Mouse (Mus musculus): Measurements from ENCODE around the gene 1700123O20Rik.
A peak's percentile ranks its signal among the peaks of the same experiment; 100 is the strongest.

Gene 1700123O20Rik

GRCm38 (mm10) chr14:54678657-54679304 lies 7.2 kb upstream of the 1700123O20Rik start:
- DNase-seq = no peak

DNA sequence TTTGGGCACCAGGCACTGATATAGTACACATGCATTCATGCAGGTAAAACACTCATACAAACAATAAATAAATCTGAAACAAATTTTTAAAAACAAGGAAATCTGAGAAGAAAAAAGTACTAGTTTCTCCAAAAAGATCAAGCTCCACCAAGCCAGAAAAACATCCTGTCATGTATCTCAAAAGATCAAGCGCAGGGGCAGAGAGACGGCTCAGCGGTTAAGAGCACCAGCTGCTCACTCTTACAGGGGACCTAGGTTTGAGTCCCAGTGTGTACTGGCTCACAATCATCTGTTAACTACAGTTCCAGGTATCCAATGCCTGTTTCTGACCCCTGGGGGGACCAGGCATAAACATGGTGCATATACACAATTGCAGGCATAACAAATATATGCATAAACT lies 3.6 kb upstream of the 1700123O20Rik start:
- DNase-seq = no peak

GRCm38 (mm10) chr14:54685471-54685870 lies 545 bp upstream of the 1700123O20Rik start:
- DNase-seq = no peak

DNA sequence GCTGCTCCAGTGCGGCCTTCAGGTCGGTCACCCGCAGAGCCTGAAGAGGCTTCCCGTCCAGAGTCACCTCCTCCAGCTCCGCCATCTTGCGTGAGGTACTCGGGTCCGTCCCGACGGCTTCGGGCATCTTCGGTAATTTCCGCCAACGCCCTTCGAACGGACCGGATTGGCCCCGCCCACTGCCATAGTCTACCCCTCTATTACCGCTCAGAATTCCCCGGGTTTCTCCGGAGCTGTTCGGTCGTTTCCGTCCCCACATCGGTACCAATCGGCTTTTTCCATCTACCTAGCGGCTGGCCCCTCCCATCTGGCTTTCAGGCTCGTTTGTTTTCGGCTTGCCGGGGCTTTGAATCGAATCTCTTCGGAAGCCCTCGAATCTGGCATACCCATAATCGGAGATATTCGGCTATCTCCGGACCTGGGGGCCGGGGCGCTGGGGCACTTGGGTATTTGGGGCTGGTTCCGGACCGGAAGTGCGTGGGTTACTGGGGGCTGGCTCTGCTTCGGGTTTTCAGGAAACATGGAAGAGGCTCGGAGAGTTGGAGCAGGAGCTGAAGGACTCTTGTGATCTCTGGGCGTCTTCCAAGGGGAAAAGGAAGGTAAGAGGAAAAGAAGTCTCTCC lies 617 bp downstream of the 1700123O20Rik start, which contains the start of gene Acin1:
Acin1 (minus strand) TSS at position 410 of the 622 bp plus-strand sequence.
- peak; percentile 100 for DNase-seq

GRCm38 (mm10) chr14:54687251-54687650 lies 1.2 kb downstream of the 1700123O20Rik start:
- no peak for DNase-seq

DNA sequence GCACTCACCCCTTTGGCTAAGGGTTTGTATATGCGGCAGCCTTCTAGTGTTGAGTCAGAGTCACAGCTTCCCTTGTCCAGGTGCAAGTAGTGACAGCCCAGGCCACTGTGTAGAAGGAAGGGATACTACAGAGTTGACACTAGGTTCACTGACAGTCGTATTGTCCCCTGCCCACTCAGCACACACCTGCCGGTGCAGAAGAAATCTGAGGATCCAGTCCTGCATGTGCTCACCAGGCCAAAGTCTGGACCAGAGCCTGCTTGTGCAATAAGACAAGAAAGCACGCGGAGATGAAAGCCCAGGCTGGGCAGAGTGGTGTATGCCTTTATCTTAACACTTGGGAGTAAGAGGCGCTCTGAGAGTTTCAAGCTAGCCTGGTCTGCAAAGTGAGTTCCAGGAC lies 9.0 kb downstream of the 1700123O20Rik start:
- DNase-seq = no peak

GRCm38 (mm10) chr14:54696752-54697151 lies 10.7 kb downstream of the 1700123O20Rik start:
- DNase-seq = no peak

DNA sequence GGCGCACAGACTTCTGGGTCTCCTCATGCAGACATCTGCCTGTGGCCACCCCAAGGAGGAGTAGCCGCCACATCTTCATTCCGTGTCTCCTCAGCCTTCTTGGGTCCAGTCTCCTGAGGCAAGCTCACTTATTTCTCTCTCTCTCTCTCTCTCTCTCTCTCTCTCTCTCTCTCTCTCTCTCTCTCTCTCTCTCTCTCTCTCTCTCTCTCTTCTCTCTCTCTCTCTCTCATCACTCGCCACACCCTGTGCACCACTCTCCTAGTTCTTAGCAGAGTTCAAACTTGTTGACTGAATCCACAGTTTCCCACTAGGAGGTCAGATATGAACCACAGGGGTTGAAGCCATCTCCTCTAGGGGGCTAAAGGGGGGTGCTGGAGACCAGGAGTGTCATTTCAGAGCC lies 12.7 kb downstream of the 1700123O20Rik start, which contains the start of gene Gm29776:
Gm29776 (minus strand) TSS at position 101 of the 400 bp plus-strand sequence.
- no peak for DNase-seq

GRCm38 (mm10) chr14:54699586-54699985 lies 13.6 kb downstream of the 1700123O20Rik start:
- no peak for DNase-seq

DNA sequence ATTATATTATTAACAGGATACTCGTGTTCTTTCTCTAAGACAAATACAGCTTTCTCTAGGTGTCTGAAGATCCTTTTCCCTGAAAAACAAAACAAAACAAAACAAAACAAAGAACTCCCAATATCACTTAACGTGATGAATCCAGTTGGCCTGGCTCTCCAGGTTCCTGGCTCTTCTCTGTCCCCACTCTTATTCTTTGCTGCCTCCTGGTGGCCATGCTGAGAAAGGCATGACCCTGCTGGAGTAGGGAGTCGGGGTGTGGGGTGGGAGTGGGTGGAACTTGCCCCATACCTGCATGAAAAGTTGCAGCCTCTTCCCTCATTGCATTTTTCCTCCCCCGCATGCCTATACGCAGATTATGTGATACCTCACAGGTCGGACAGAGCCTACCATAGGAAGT lies 15.3 kb downstream of the 1700123O20Rik start:
- peak; percentile 67 for DNase-seq

DNA sequence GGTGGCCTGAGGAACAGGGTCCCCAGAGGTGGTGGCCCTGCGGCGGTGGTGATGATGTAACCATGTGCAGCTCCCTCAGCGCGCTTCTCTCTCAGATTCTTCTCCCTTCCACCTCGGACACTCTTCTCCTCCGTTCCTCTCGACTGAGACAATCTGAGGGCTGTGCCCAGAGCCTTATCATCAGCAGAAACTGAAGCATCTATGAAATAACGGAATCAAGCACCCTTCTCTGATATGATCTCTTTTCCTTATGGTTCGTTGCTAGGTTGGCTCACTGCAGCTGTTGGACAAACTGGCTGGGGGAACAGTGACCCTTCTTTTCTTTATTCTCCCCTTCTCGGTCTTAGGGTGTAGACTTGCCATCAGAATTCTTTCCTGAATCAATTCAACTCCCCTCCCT lies 17.2 kb downstream of the 1700123O20Rik start:
- DNase-seq = no peak

DNA sequence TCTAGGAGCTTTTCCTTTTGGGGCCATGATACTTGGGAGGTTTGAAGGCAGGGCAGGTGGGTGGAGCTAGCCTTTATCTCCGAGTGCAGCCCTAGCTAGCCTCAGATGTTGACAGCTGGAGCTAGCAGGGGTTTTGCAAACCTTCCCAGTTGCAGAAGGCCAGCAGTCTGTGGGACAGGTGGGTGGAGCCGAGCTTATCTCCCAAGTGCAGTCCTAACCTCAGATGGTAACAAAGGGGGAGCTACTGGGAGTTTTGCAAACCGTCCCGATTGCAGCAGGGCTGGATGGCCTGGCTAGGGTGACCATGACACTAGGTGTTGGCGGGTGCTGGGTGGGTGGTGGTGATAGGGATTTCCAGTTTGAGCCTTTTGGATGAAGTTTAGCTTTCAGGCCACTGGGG lies 19.8 kb downstream of the 1700123O20Rik start:
- DNase-seq = no peak

GRCm38 (mm10) chr14:54706589-54707320 lies 20.7 kb downstream of the 1700123O20Rik start:
- no peak for DNase-seq

DNA sequence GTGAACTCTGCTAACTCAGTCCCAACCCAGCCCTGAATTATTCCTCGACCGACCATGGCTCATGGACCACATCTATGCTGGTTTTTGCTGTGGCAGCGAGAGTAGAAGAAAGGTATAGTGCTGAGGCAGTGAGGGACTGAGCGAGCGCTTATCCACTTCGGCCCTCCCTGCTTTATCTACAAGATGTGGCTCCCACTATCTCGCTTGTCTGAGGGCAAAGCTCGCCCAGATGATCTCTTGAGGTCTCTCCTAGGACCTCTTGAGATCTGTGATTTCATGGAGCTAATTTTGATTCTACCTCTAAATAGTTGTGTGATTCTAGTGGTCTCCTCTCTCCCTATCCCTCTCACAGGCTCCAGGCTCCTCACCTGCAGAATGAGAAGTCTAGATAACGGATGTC lies 23.0 kb downstream of the 1700123O20Rik start:
- DNase-seq = no peak

DNA sequence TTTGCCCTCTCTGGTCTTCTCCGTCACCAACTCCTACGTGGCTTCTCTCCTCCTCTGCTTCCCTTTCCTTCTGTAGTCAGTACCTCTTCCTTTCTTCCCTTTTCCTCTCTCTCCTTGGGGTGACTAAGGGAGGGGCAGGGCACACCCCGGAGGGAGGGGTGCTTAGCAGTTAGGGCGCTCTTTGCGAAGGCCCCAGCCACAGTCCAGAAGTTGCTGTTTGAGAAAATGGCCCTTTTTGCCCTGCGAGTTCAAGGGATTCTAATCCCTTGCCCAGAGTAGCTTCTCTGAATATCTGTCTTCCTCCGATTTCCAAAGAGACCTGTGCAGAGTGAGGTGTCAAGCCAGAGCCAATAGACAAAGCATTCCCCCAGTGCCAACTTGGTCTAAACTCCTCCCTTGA lies 26.1 kb downstream of the 1700123O20Rik start, which contains the start of gene Cebpe:
Cebpe (minus strand) TSS at position 101 of the 400 bp plus-strand sequence.
- DNase-seq = no peak

DNA sequence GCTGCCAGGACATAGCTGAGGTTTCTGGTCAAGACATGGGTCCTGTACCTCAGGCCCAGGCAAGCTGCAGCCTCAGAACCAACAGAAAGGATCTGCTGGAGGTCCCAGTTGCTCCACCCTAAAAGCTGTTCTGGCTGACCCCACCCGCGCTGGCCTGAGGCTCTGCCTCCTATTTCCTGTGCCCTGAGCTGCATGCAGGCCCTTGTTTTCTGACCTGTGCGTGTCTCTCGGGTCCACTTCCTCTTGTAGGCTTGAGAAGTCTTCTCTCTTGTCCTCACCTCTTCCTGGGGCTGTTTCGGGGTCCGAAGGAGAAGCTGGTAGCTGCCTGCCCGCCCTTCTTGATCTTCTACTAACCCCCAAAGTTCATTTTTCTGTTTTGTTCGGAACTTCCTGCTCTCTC lies 26.8 kb downstream of the 1700123O20Rik start:
- DNase-seq = no peak

DNA sequence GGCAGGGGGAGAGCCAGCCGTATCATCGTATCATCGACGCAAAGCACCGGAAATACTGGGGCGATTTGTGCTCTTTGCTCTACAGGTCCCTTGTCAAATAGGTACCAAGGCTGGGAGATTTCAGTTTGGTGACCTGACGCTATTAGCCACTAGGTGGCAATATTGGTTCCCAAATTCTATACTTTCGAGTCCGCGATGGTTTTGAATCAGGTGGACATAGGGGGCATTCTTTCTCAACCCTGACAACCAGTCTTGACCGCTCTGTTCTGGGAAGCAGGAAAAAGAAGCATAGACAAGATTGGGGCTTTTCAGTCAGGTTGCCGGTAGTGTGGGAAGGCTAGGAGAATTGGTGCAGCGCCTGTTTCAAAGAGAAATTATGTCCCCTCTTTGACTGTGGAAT lies 28.1 kb downstream of the 1700123O20Rik start:
- DNase-seq = peak; percentile 84

GRCm38 (mm10) chr14:54714617-54715081 lies 28.6 kb downstream of the 1700123O20Rik start:
- DNase-seq = no peak

GRCm38 (mm10) chr14:54715402-54715801 lies 29.4 kb downstream of the 1700123O20Rik start:
- no peak for DNase-seq

DNA sequence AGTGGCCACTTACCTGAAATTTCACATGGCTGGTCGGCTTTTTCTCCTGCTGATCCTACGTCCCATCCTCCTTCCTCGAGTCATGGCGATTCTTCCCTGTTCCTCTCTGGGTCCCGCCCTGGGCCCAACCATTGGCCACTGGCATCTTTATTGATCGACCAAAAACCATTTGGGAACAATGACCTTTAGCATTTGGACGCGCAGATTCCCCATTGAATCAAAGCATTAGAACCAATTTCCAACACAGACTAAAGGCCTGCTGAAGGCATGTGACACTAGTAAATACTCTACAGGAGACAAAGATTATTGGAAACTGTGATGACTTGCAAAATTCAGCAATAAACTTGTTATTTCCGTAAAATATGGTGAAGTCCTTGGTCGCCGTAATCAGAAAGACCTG lies 34.0 kb downstream of the 1700123O20Rik start:
- DNase-seq = peak; percentile 20

DNA sequence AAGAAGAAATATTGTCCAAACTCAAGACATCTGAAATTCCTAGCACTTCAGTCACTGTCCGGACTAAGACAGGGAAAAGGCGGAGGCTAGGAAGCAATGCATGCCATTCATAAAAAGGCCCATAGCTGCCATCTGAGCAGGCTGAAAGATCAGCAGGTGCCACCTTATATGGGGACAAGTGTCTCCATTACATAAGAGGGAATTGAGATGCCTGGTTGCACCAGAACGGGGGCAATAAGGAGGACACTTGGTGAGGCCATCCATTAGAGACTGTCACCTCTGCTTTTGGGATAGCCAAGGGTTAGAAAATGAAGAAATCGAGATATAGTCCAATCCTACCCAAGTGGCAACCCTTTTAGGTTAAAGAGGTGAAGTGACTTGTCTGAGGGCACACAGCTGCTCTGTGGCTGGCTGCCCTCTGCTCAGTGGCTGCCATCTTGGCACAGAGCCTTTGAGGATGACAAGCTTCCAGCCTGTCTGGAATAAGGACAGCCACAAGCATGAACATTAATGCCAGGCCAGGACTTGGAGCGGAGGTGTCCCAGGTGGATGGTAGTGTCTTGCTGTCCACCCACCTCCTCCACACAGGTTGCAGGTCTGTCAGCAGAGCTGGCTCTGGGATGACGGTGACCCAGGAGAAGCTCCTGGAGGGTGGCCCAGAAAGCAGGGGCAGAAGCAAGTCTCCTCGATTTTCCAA lies 34.8 kb downstream of the 1700123O20Rik start:
- DNase-seq = peak; percentile 80

- peak; percentile 77 for DNase-seq
These were observed 35.7 kb downstream of the 1700123O20Rik start for GRCm38 (mm10) chr14:54721711-54722110.

- DNase-seq = no peak
These were observed 38.0 kb downstream of the 1700123O20Rik start for GRCm38 (mm10) chr14:54724049-54724448.

Measured in cerebellum, adult 9-11 months (tissue).